Mouse (Mus musculus): ENCODE data around the gene Dnase2b.

- no peak for TF ChIP-seq CTCF (IDR thresholded peaks at IDR 0.05; ENCODE audit: low read depth, low read length)
- TF ChIP-seq POLR2A (IDR thresholded peaks at IDR 0.05; ENCODE audit: extremely low read depth, insufficient read depth, low read length) = no peak
These were observed 45.1 kb downstream of the Dnase2b start, which contains the start of gene Uox for GRCm38 (mm10) chr3:146570148-146570782.

Measured in liver, adult 2 months (tissue).